Mouse (Mus musculus) limb, embryonic 11.5 days (tissue): ENCODE measurements around the gene Tpm4. TPM values are rescaled to one million over a fixed set of nuclear protein-coding genes. Genes with fewer than 3 reads are reported as not detected.

Experiments used
- ATAC-seq: fragments of 200-750 bp; cut with Nextera tagmentation; 2 replicates; pipeline ENCODE4 v1.8.0; 2017; ENCODE audit warnings: low read depth; ENCODE audit not compliant: insufficient number of reproducible peaks, low FRiP score, low TSS enrichment
- DNase-seq: peaks from one replicate; pipeline ENCODE4 v3.0.0-alpha.2; 2015; ENCODE audit warnings: low spot score
- H3K27ac ChIP-seq: fragments of 300-500 bp; sonication (generic); replicated peaks from 2 replicates; pipeline ENCODE4 v1.5.1; 2014; ENCODE audit warnings: low read depth, mild to moderate bottlenecking, low read length
- H3K27me3 ChIP-seq: fragments of 300-500 bp; sonication (generic); 2 replicates; pipeline ENCODE4 v1.6.1; 2014; ENCODE audit warnings: mild to moderate bottlenecking, low read length, mixed read lengths; ENCODE audit not compliant: control insufficient read depth, insufficient read depth
- H3K36me3 ChIP-seq: fragments of 300-500 bp; sonication (generic); 2 replicates; pipeline ENCODE4 v1.6.1; 2014; ENCODE audit warnings: mild to moderate bottlenecking, low read length, moderate library complexity, mixed read lengths; ENCODE audit not compliant: control insufficient read depth, insufficient read depth
- H3K4me1 ChIP-seq: fragments of 300-500 bp; sonication (generic); 2 replicates; pipeline ENCODE4 v1.6.1; 2014; ENCODE audit warnings: low read length, mixed read lengths; ENCODE audit not compliant: control insufficient read depth, insufficient read depth
- H3K4me2 ChIP-seq: fragments of 300-500 bp; sonication (generic); 2 replicates; pipeline ENCODE4 v1.6.1; 2014; ENCODE audit warnings: low read depth, mild to moderate bottlenecking, moderate library complexity; ENCODE audit not compliant: severe bottlenecking
- H3K4me3 ChIP-seq: fragments of 300-500 bp; sonication (generic); 2 replicates; pipeline ENCODE4 v1.5.1; 2014; ENCODE audit warnings: low read depth, low read length
- H3K9ac ChIP-seq: fragments of 300-500 bp; sonication (generic); 2 replicates; pipeline ENCODE4 v1.6.1; 2014; ENCODE audit warnings: mild to moderate bottlenecking, low read length
- H3K9me3 ChIP-seq: fragments of 300-500 bp; sonication (generic); 2 replicates; pipeline ENCODE4 v1.6.1; 2016; ENCODE audit warnings: low read length; ENCODE audit not compliant: control insufficient read depth
- WGBS: fragments of 180-500 bp; shearing (Covaris S2); extraction: QIAGEN DNeasy Blood & Tissue Kit; methylation state at CpG from one replicate; pipeline ENCODE4 v1.1.7; 2014; 5-methylcytosine and 5-hydroxymethylcytosine counted together
- polyA plus RNA-seq: library from polyadenylated mRNA; unstranded; fragments of >200 nt; fragmentation: Nextera tagmentation; extraction: Ambion mirVana; gene quantifications from 2 replicates; pipeline ENCODE4 v1.2.1, GENCODE M21; 2014

Tpm4 gene
- polyA plus RNA-seq, 1 experiment from 2014 or later, result 800 TPM

GRCm38 (mm10) chr8:72160707-72161697 is 26.2 kb downstream of the Tpm4 start, which contains the start of gene Rab8a:
Gene Rab8a (plus strand): TSS chr8:72161200.
- DNase-seq (peak; percentile 99), ATAC-seq (peak; percentile 99)
- Histone ChIP-seq H3K4me2 (peak within 1 kb of the TSS; percentile 77), H3K9me3 (no peaks in the 10 kb centered on the region), H3K27me3 (no peaks in the 10 kb centered on the region), H3K9ac (peak within 1 kb of the TSS; percentile 91), H3K27ac (peak within 1 kb of the TSS; percentile 77), H3K36me3 (peaks cover 3% of the 10 kb centered on the region; the same call in 1 of the 2 replicates), H3K4me3 (peak within 1 kb of the TSS; percentile 94), H3K4me1 (peaks cover 8% of the 10 kb centered on the region)
- WGBS, result under 1% methylated on average over 82 of the region's 82 CpGs

DNA sequence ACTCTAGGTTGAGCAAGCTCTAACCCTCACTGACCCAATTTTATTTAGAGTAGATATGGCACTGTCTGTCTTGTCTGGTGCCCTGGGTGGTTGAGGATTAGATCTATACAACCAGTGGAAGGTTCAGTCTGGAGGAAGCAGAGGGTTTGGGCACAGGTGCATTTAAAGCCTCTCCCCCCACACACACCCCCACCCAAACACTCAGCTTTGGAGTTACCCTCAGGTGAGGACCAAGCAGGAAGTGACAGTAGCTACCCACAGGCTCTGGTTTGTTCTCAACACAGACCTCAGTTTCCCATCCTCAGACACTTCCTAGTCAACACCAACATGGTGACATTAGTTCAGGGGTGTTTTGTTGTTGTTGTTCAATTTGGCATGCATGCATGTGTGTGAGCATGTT is 28.0 kb downstream of the Tpm4 start:
- Histone ChIP-seq H3K27ac (no peak overlapping the region), H3K4me1 (peaks cover 8% of the 10 kb centered on the region), H3K4me2 (peak overlapping the region; percentile 77; the same call in 1 of the 2 replicates), H3K9ac (no peak overlapping the region), H3K36me3 (peaks cover 3% of the 10 kb centered on the region; the same call in 1 of the 2 replicates), H3K9me3 (no peaks in the 10 kb centered on the region), H3K27me3 (no peaks in the 10 kb centered on the region), H3K4me3 (no peak overlapping the region)
- no peak for DNase-seq
- ATAC-seq, result no peak

GRCm38 (mm10) chr8:72169098-72169668 is 34.4 kb downstream of the Tpm4 start:
- no peaks in the 10 kb centered on the region for H3K9me3 ChIP-seq
- ATAC-seq, result no peak
- 94% methylated on average over 3 of the region's 3 CpGs for WGBS
- DNase-seq, result no peak
- no peak overlapping the region for H3K9ac ChIP-seq
- H3K4me1 ChIP-seq, result no peaks in the 10 kb centered on the region
- H3K4me3 ChIP-seq, result no peak overlapping the region
- H3K36me3 ChIP-seq, result peaks cover 29% of the 10 kb centered on the region
- H3K27ac ChIP-seq, result no peak overlapping the region
- H3K27me3 ChIP-seq, result no peaks in the 10 kb centered on the region
- no peak overlapping the region for H3K4me2 ChIP-seq

DNA sequence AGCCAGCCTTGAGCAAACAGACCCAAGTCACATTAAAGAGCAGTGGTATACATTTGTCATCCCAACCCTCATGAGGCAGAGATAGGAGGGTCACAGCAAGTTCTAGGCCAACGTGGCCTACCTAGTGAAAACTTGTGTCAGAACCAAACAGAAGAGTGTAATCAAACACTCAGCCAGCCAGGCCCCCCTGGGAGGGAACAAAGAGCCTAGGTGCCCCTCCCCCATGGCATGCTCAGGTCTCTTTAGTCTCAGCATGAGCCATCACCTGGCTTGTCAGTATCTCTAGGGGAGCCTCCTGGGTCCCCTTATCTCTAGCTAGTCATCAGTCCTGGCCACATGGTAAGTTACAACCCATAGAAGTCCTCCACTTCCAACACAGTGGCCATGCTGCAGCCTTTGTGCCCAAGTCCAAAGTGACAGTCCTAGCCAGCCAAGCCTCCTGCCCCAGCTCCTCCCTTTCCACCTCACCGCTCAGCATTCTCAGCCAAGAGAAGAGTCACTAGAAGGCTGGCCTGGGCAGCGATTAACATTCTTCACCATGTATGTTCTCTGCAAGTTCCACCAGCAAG is 35.0 kb downstream of the Tpm4 start:
- Histone ChIP-seq H3K4me3 (no peak overlapping the region), H3K36me3 (peaks cover 28% of the 10 kb centered on the region), H3K27ac (no peak overlapping the region), H3K27me3 (no peaks in the 10 kb centered on the region), H3K9me3 (no peaks in the 10 kb centered on the region), H3K9ac (no peak overlapping the region), H3K4me2 (no peak overlapping the region), H3K4me1 (no peaks in the 10 kb centered on the region)
- WGBS, result 73% methylated on average over 3 of the region's 3 CpGs
- no peak for DNase-seq
- ATAC-seq, result no peak

DNA sequence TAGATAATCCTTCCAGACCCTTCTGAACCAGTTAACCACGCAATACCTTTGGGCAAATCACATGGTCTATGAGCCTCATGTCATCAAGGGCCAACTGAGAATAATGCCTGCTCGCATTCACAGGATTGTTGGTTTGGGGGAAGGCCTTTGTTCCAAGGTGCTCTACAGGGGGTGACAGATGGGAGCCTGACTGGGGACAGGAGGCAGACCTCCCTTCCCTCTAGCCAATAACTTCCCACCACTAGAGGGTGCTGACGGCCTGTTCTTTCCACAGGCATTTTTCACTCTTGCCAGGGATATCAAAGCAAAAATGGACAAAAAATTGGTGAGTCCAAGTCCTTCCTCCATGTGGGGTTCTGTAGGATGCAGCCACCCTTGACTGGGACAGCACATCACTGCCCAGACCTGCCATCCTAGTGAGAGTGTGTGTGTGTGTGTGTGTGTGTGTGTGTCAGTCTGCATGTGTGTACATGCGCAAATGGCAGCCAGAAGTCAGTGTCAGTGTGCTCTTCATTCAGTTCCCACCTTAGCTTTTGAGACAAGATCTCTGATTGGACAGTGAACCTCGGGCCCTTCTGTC is 42.7 kb downstream of the Tpm4 start:
- H3K4me3 ChIP-seq, result no peak overlapping the region
- peaks cover 27% of the 10 kb centered on the region for H3K36me3 ChIP-seq
- DNase-seq (peak; percentile 72), ATAC-seq (no peak)
- H3K9me3 ChIP-seq, result no peaks in the 10 kb centered on the region
- WGBS, result 69% methylated on average over 5 of the region's 5 CpGs
- no peaks in the 10 kb centered on the region for H3K4me1 ChIP-seq
- H3K27ac ChIP-seq, result no peak overlapping the region
- H3K9ac ChIP-seq, result no peak overlapping the region
- H3K27me3 ChIP-seq, result no peaks in the 10 kb centered on the region
- H3K4me2 ChIP-seq, result no peak overlapping the region

DNA sequence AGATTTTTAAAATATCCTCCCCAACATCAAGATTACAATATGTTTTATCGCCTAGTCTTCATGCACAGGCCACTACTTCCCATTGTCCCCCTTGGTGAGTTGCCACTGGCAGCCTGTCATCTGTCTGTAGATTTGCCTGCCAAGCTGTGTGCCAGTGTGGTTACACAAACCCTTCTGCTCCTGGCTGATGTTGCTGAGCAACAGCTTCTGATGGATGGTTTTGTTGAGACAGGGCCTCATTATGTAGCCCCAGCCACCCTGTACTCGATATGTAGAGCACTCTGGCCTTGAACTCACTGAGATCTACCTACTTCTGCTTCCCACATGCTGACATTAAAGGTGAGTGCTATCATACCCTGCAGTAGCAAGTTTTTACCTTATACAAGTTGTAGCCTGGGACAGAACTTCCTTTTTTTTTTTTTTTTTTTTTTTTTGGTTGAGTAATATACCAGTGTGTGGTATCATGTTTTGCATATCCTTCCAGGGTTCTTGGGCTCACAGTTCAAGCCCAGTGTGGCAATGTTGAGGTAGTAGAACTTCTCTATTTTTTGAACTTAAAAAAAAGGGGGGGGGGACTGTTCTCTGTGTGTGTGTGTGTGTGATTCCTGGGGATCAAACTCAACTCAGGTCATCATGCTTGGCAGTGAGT is 48.9 kb downstream of the Tpm4 start:
- no peak for ATAC-seq
- peaks cover 4% of the 10 kb centered on the region for H3K36me3 ChIP-seq
- no peaks in the 10 kb centered on the region for H3K9me3 ChIP-seq

GRCm38 (mm10) chr8:72187793-72188331 is 53.1 kb downstream of the Tpm4 start:
- H3K4me1 ChIP-seq, result no peaks in the 10 kb centered on the region
- no peaks in the 10 kb centered on the region for H3K9me3 ChIP-seq
- H3K4me3 ChIP-seq, result no peak overlapping the region
- H3K36me3 ChIP-seq, result no peaks in the 10 kb centered on the region
- H3K27ac ChIP-seq, result no peak overlapping the region
- no peaks in the 10 kb centered on the region for H3K27me3 ChIP-seq
- no peak overlapping the region for H3K4me2 ChIP-seq
- H3K9ac ChIP-seq, result no peak overlapping the region
- ATAC-seq (no peak), DNase-seq (no peak)
- 92% methylated on average over 2 of the region's 2 CpGs for WGBS

More for the DNA sequence above, 48.9 kb downstream of the Tpm4 start:
- H3K27ac ChIP-seq, result no peak overlapping the region
- no peak overlapping the region for H3K4me3 ChIP-seq
- DNase-seq, result no peak
- no peak overlapping the region for H3K4me2 ChIP-seq
- WGBS, result 89% methylated on average over 2 of the region's 2 CpGs
- no peaks in the 10 kb centered on the region for H3K27me3 ChIP-seq
- H3K4me1 ChIP-seq, result no peaks in the 10 kb centered on the region
- no peak overlapping the region for H3K9ac ChIP-seq
